Mouse (Mus musculus): Measurements from ENCODE around the gene Bbs2. TPM values are rescaled to one million over a fixed set of nuclear protein-coding genes. Genes with fewer than 3 reads are reported as not detected.
"Not testable (repeated sequence)": the region's sequence is repeated elsewhere in the genome, so short reads cannot be mapped to it uniquely, and the experiment has no call there.

Bbs2 gene
- total RNA-seq (2017): 6.9 to 11.8 TPM (median 11.4 TPM) in 3 replicates

DNA sequence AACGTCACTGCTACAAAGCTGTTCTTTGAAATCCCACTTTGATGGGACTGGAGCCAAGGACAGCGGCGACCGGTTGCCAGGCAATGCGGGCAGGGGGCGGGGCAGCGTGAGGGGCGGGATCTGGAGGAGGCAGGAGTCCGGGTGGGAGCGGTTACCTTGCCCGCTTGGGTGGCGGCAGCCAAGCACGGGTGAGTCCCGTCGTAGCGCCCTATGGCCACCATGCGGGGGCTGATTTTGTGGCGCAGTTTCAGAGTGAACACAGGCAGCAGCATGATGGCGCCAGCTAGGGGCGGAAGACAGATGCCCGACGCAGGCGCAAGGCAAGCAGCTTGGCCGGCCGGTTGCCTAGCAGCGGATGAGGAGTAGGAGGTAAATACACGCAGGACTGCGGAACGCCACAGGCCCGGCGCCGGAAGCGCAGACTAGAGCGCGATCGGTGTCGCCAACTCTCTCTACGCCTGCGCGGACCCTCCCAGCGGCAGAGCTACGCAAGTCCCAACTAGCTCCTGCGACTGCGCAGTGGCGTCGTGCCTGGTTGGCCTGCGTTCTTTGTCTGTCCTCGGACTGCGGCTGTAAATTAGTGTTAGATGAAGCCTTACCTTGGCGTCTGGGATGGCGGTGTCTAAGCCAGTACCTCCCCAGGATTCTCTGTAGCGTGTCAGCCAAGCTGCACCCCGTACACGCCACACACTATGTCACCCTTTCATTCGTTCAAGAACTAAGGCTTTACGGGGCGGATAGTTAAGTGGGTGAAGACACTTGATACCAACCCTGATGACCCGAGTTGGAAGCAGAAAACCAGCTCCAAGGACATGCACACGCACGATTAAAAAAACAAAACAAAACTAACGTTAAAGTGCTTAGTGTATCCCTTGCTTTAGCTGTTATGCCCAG lies at the start of gene Bbs2:
Gene Bbs2, minus strand, starts transcription at position 848 of the 894 bp plus-strand sequence.
- peak; percentile 97 for ATAC-seq (replicated peaks; ENCODE audit: insufficient number of reproducible peaks, low FRiP score, low TSS enrichment, poor library complexity, severe bottlenecking)

GRCm38 (mm10) chr8:94148236-94148635 lies 49.5 kb upstream of the Bbs2 start:
- no peak for ATAC-seq (replicated peaks; ENCODE audit: insufficient number of reproducible peaks, low FRiP score, low TSS enrichment, poor library complexity, severe bottlenecking)

GRCm38 (mm10) chr8:94140266-94140795 lies 41.6 kb upstream of the Bbs2 start:
- no peak for ATAC-seq (replicated peaks; ENCODE audit: insufficient number of reproducible peaks, low FRiP score, low TSS enrichment, poor library complexity, severe bottlenecking)

DNA sequence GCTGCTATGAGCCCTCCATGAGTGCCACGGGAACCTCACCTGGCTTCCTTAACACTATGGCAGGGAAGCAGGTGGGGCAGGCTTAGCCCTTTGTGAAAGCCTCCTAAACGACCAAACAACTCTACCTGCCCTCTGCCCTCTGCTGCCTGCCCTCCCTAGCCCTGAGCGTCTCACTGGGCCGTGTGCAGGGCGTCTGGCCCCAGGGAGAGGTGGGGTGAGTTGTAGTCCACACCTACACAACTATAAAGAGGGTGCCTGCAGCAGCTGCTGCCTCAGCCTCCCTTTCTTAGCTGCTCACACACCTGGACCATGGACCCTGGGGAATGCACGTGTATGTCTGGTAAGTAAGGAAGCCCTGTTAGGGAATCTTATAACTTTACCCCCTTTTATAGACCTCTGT lies 38.2 kb upstream of the Bbs2 start, which contains the start of gene Mt4:
Gene Mt4, plus strand, starts transcription at position 265 of the 400 bp plus-strand sequence.
- ATAC-seq (replicated peaks; ENCODE audit: insufficient number of reproducible peaks, low FRiP score, low TSS enrichment, poor library complexity, severe bottlenecking): no peak

- ATAC-seq (replicated peaks; ENCODE audit: insufficient number of reproducible peaks, low FRiP score, low TSS enrichment, poor library complexity, severe bottlenecking): no peak
Observed at GRCm38 (mm10) chr8:94136192-94136591, 37.5 kb upstream of the Bbs2 start.

DNA sequence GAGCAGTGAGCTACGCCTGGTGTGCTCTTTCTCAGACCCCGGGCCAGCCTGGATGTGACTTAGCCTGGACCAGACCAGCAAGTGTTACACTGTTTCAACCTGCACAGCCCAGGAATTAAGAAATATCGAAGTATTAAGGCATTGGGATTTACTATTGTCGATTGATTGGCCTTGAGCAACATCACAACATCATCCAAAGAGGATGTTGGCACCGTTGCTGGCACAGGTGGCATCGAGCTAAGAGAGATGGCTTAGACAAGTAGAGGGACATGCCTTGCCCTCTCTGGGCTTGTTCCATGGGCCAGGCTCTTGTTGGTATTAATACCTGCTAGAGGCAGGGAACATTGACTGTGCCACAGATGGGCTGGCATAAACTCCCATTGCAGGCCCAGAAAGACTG lies 36.8 kb upstream of the Bbs2 start:
- ATAC-seq (replicated peaks; ENCODE audit: insufficient number of reproducible peaks, low FRiP score, low TSS enrichment, poor library complexity, severe bottlenecking): no peak

DNA sequence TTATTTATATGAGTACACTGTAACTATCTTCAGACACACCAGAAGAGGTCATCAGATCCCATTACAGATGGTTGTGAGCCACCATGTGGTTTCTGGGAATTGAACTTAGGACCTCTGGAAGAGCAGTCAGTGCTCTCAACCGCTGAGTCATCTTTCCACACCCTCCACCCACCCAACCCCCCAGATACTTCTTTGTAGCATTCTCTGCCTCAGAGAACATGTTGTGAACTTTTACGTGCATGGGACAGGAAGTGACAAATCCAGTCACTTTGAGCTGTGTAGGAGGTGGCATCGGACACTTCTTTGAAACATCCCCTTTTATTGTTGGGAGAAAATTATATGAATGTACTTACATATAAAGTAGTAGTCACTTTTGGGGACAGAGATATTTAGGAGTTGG lies 35.9 kb upstream of the Bbs2 start:
- not testable (repeated sequence) for ATAC-seq (replicated peaks; ENCODE audit: insufficient number of reproducible peaks, low FRiP score, low TSS enrichment, poor library complexity, severe bottlenecking)

DNA sequence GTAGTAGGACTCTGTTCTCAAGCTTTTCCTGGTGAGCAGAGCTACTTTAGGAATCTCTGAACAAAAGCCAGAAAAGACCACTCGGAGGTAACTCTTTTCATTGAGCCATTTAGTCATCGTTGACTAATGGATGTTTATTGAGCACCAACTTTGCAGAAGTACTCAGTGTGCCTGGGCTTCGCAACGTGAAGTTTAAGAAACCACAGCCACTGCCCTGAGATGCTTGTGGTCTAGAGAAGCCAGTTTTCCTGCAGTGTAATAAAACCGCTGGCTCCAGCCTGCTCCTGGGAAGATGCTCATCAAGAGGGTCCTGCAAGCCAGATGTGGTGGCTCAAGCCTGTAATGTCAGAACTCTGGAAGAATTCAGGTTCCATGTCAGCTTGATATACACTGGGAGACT lies 33.4 kb upstream of the Bbs2 start:
- no peak for ATAC-seq (replicated peaks; ENCODE audit: insufficient number of reproducible peaks, low FRiP score, low TSS enrichment, poor library complexity, severe bottlenecking)

- no peak for ATAC-seq (replicated peaks; ENCODE audit: insufficient number of reproducible peaks, low FRiP score, low TSS enrichment, poor library complexity, severe bottlenecking)
Observed at GRCm38 (mm10) chr8:94130126-94130525, 31.4 kb upstream of the Bbs2 start.

GRCm38 (mm10) chr8:94129133-94129789 lies 30.5 kb upstream of the Bbs2 start:
- no peak for ATAC-seq (replicated peaks; ENCODE audit: insufficient number of reproducible peaks, low FRiP score, low TSS enrichment, poor library complexity, severe bottlenecking)

DNA sequence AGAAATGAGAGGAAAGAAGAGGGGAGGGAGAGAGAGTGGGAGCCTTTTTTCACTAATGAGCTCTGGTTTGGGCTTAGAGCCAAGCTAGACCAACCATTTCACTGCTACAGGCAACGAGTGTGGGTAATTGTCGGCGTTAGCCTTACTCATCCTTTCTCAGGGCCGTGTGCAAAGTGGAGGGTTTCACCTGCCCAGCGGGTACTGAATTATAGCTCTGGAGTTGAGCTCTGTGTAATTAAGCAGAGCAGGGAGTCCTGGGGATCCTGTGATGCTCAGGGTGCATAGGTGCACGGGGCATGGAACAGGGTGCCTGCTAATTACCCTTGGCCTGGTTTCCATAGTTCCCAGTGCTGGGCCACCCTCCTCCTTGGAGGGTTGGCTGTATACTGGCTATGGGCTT lies 29.0 kb upstream of the Bbs2 start:
- ATAC-seq (replicated peaks; ENCODE audit: insufficient number of reproducible peaks, low FRiP score, low TSS enrichment, poor library complexity, severe bottlenecking): no peak

DNA sequence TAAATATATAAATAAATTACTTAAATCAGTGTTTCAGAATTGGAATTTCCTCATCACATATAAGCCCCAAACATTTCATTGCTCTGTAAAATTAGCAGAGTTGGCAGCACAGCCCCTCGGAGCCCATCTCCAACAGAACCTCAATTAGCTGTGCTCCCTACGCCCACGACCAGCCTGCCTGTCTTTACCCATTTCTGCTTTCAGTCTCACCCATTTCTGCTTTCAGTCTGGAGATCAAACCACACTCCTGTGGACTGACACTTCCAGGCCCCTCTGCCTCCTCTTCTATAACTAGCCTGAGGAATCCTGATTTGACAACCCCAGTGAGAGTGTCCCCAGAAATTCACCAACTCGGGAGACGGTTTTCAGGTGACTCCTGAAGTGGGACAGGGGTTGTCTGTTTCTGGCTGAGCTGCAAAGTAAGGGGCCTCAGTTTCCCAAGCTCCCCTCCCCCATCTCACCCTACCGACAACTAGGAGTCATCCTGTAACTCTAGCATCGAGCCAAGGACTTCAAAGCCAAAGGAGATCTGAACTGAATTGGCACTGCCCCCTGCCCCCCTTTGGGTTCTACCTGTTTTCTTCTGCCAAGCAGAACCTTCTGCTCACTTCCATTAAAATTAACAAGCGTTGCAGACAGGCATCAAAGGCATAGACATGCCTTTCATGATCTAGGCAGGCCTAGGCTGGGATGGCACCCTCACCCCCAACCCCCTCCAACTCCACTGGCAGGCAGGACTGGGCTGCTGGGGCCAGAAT lies 24.2 kb upstream of the Bbs2 start:
- ATAC-seq (replicated peaks; ENCODE audit: insufficient number of reproducible peaks, low FRiP score, low TSS enrichment, poor library complexity, severe bottlenecking): no peak

- ATAC-seq (replicated peaks; ENCODE audit: insufficient number of reproducible peaks, low FRiP score, low TSS enrichment, poor library complexity, severe bottlenecking): no peak
Observed at GRCm38 (mm10) chr8:94121625-94122024, 22.9 kb upstream of the Bbs2 start.

DNA sequence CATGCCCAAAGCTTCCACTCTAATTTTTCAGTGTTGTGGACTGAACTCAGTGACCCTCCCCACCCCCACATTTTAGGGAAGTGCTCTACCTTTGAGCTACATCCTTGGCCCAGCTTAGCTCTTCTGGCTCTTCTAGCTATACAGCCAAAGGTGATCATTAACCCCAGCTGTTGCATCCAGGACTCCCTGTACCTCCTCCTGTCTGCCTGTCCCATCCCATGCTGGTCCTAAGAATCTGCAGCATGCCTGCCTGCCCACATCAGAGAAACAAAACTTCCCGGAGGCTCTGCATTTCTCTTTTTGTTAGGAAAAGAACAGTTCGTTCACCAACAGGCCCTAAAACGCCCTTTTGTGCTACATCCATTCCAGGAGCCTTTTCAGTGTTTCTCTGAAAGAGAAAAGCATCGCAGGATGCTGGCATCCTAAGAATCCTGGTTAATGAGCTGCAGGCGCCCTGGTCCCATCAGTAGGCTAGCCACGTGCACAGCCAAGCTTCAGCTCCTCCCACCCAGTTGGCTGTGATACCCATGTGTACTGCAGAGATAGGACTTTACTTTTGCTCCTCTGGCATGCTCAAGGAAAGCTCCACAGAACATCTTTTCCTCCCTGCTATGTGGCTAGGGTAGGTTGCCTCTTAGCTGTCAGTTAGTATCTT lies 20.2 kb upstream of the Bbs2 start:
- no peak for ATAC-seq (replicated peaks; ENCODE audit: insufficient number of reproducible peaks, low FRiP score, low TSS enrichment, poor library complexity, severe bottlenecking)

DNA sequence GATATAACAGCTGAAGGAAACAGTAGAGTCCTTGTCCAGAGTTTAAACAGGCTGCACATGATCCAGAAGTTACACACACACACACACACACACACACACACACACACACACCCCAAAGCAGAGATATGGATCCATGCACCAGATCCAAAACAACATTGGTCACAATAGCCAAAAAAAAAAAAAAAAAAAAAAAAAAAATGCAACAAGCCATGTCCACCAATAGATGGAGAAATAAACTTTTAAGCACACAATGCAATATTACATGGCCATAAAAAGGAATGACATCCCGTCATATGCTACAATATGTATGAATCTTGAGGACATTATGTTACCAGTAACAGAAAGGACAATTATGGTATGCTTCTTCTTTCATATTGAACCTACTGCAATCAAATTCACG lies 15.2 kb upstream of the Bbs2 start:
- no peak for ATAC-seq (replicated peaks; ENCODE audit: insufficient number of reproducible peaks, low FRiP score, low TSS enrichment, poor library complexity, severe bottlenecking)

DNA sequence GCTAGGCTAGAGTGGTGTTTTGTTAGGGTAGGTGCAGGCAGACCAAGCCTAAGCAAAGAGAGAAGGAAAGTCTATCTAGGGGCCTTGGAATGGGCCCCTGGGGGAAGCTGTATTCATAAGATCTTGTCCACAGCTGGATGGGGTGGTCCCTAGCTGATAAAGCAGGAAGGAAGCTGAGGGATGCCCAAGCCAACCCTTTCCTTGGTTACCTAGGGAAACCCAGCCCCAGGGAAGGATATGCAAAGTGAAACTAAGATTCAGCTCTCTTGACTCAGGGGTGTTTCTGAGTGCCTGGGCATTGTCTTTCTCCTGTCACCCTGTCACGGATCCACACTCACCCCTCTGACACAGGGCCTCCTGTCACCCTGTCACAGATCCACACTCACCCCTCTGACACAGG lies 14.7 kb upstream of the Bbs2 start:
- no peak for ATAC-seq (replicated peaks; ENCODE audit: insufficient number of reproducible peaks, low FRiP score, low TSS enrichment, poor library complexity, severe bottlenecking)

DNA sequence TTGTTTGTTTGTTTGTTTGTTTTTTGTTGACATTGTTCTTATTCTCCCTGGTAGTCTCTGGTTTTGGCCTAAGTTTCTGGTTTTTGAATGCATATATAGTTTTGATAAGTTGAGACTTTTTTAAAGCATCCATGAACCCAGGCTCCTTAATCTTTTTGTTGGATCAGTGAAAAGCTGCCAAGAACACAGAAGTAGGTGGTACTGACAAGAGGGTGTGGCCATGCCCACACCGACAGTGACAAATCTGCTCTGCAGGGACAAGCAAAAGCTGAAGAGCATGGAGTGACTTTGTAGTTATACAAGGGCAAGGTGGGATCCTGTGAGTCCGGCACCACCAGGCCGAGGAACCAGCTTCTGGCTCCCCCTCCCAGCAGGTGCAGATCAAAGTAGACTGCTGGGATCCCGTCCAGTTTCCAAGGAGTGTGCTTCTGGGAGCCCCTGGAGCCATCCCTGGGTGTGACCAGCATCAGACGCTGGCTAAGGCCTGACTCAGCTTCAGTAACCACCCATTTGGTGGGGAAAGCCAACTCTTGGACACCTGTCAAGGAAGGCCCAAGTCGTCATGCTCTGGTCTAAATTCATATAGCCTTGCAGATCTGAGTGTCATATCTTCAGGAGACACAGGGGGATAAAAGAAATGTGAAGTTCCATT lies 11.9 kb upstream of the Bbs2 start:
- ATAC-seq (replicated peaks; ENCODE audit: insufficient number of reproducible peaks, low FRiP score, low TSS enrichment, poor library complexity, severe bottlenecking): no peak

DNA sequence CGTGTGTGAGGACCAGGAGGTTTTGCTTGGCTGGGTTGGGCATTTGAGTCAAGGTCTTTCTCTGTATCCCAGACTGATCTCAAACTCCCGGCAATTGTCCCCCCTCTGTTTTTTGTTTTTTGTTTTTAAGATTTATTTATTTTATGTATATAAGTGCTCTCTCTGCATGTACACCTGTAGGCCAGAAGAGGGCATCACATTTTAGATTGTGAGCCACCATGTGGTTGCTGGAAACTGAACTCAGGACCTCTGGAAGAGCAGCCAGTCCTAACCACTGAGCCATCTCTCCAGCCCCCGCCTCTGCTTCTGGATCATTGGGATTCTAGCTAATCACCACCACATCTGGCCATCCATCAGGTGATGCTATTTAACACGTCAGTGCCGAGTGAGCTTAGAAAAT lies 11.1 kb upstream of the Bbs2 start:
- no peak for ATAC-seq (replicated peaks; ENCODE audit: insufficient number of reproducible peaks, low FRiP score, low TSS enrichment, poor library complexity, severe bottlenecking)
